Mouse (Mus musculus) MEL (cell line): Measurements from ENCODE around the gene Tmem179b. TPM values are rescaled to one million over a fixed set of nuclear protein-coding genes. Genes with fewer than 3 reads are reported as not detected.

Experiments
- DNase-seq: peaks from one replicate; pipeline ENCODE4 v3.0.0; 2011; ENCODE audit warnings: low read depth, low spot score
- H3K27ac ChIP-seq: 2 replicates; pipeline ENCODE4 v1.5.1; 2012; ENCODE audit warnings: low read depth, mild to moderate bottlenecking, control low read depth, low read length, moderate library complexity; ENCODE audit not compliant: control insufficient read depth
- H3K27me3 ChIP-seq, 2 experiments: fragments of 150-350 bp in 1 of 2; sonication (generic) in 1 of 2; 2 replicates each; pipeline ENCODE4 v1.6.1; 2012; ENCODE audit warnings: low read length in 2 of 2, mild to moderate bottlenecking in 2 of 2, improper control_type of control experiment in 1 of 2, moderate library complexity in 1 of 2; ENCODE audit not compliant: insufficient read depth in 2 of 2, control insufficient read depth in 1 of 2
- H3K36me3 ChIP-seq, 2 experiments: 2 replicates each; pipeline ENCODE4 v1.6.1; 2012 to 2014; ENCODE audit warnings: low read length in 2 of 2, improper control_type of control experiment in 1 of 2, inconsistent platforms in 1 of 2, mild to moderate bottlenecking in 1 of 2; ENCODE audit not compliant: insufficient read depth in 2 of 2, control insufficient read depth in 1 of 2
- H3K4me1 ChIP-seq, 2 experiments: fragments of 150-350 bp in 1 of 2; sonication (generic) in 1 of 2; 2 replicates each; pipeline ENCODE4 v1.6.1; 2012; ENCODE audit warnings: low read length in 2 of 2, improper control_type of control experiment in 1 of 2, mild to moderate bottlenecking in 1 of 2; ENCODE audit not compliant: insufficient read depth in 2 of 2, control insufficient read depth in 1 of 2
- H3K4me3 ChIP-seq, 2 experiments: fragments of 150-350 bp in 1 of 2; sonication (generic) in 1 of 2; 2 replicates each; pipeline ENCODE4 v1.5.1; 2012; ENCODE audit warnings: low read depth in 2 of 2, low read length in 2 of 2, mild to moderate bottlenecking in 2 of 2, moderate library complexity in 2 of 2, control low read depth in 1 of 2, improper control_type of control experiment in 1 of 2; ENCODE audit not compliant: control insufficient read depth in 1 of 2, insufficient read depth in 1 of 2
- H3K79me2 ChIP-seq: 2 replicates; pipeline ENCODE4 v1.6.1; 2012; ENCODE audit warnings: mild to moderate bottlenecking, low read length, moderate library complexity; ENCODE audit not compliant: control insufficient read depth, poor library complexity, insufficient read depth
- H3K9ac ChIP-seq: 2 replicates; pipeline ENCODE4 v1.6.1; 2012; ENCODE audit warnings: low read depth, mild to moderate bottlenecking, control low read depth, low read length, moderate library complexity; ENCODE audit not compliant: control insufficient read depth, poor library complexity, severe bottlenecking
- H3K9me3 ChIP-seq: fragments of 150-350 bp; sonication (generic); replicated peaks from 2 replicates; pipeline ENCODE4 v1.6.1; 2012; ENCODE audit warnings: mild to moderate bottlenecking, low read length, improper control_type of control experiment, moderate library complexity; ENCODE audit not compliant: insufficient read depth
- BHLHE40 ChIP-seq: IDR thresholded peaks from 2 replicates; pipeline ENCODE4 v1.6.1; 2012; ENCODE audit warnings: low read depth, mild to moderate bottlenecking, inconsistent platforms, low read length, improper control_type of control experiment, borderline replicate concordance
- CTCF ChIP-seq, 3 experiments: IDR thresholded peaks in 2 of 3; conservative IDR thresholded peaks in 1 of 3; 2 replicates each; pipeline ENCODE4 v1.5.1; 2011 to 2012; ENCODE audit warnings: low read length in 3 of 3, low read depth in 2 of 3, mild to moderate bottlenecking in 2 of 3, improper control_type of control experiment in 1 of 3, inconsistent platforms in 1 of 3, mixed read lengths in 1 of 3, moderate library complexity in 1 of 3; ENCODE audit not compliant: control insufficient read depth in 1 of 3, insufficient read depth in 1 of 3, poor library complexity in 1 of 3, severe bottlenecking in 1 of 3
- E2F4 ChIP-seq: IDR thresholded peaks from 2 replicates; pipeline ENCODE4 v1.6.1; 2011; ENCODE audit warnings: low read depth, low read length, improper control_type of control experiment, borderline replicate concordance
- ELF1 ChIP-seq: IDR thresholded peaks from 2 replicates; pipeline ENCODE4 v1.6.1; 2014; ENCODE audit warnings: low read depth, mild to moderate bottlenecking, inconsistent platforms, low read length, improper control_type of control experiment, moderate library complexity
- EP300 ChIP-seq, 2 experiments: IDR thresholded peaks; 2 replicates each; pipeline ENCODE4 v1.6.1; 2011; ENCODE audit warnings: improper control_type of control experiment in 2 of 2, low read length in 2 of 2, low read depth in 1 of 2, mild to moderate bottlenecking in 1 of 2
- KAT2A ChIP-seq: conservative IDR thresholded peaks from 2 replicates; pipeline ENCODE4 v1.6.1; 2012; ENCODE audit warnings: low read depth, low read length, improper control_type of control experiment, inconsistent platforms
- MAFK ChIP-seq: IDR thresholded peaks from 2 replicates; pipeline ENCODE4 v1.6.1; 2011; ENCODE audit warnings: low read depth, mild to moderate bottlenecking, low read length, improper control_type of control experiment, borderline replicate concordance
- MYB ChIP-seq: IDR thresholded peaks from 2 replicates; pipeline ENCODE4 v1.6.1; 2011; ENCODE audit warnings: mild to moderate bottlenecking, low read depth, low read length, improper control_type of control experiment
- NELFE ChIP-seq: IDR thresholded peaks from 2 replicates; pipeline ENCODE4 v1.6.1; 2011; ENCODE audit warnings: low read depth, low read length, improper control_type of control experiment
- NRF1 ChIP-seq: IDR thresholded peaks from 2 replicates; pipeline ENCODE4 v1.6.1; 2014; ENCODE audit warnings: low read depth, mild to moderate bottlenecking, inconsistent platforms, low read length, improper control_type of control experiment, moderate library complexity; ENCODE audit not compliant: poor library complexity, insufficient read depth, severe bottlenecking
- POLR2A ChIP-seq, 2 experiments: IDR thresholded peaks; 2 replicates each; pipeline ENCODE4 v1.6.1; 2011 to 2012; ENCODE audit warnings: low read length in 2 of 2, mild to moderate bottlenecking in 2 of 2, control low read depth in 1 of 2, improper control_type of control experiment in 1 of 2, low read depth in 1 of 2, moderate library complexity in 1 of 2; ENCODE audit not compliant: control insufficient read depth in 1 of 2, insufficient read depth in 1 of 2, poor library complexity in 1 of 2
- POLR2AphosphoS2 ChIP-seq: IDR thresholded peaks from 2 replicates; pipeline ENCODE4 v1.6.1; 2011; ENCODE audit warnings: low read length, improper control_type of control experiment
- POLR2AphosphoS5 ChIP-seq: IDR thresholded peaks from 2 replicates; pipeline ENCODE4 v1.6.1; 2012; ENCODE audit warnings: low read depth, borderline replicate concordance, mild to moderate bottlenecking, inconsistent platforms, low read length, moderate library complexity, mixed read lengths
- RCOR1 ChIP-seq: IDR thresholded peaks from 2 replicates; pipeline ENCODE4 v1.6.1; 2012; ENCODE audit warnings: low read depth, mild to moderate bottlenecking, inconsistent platforms, low read length, improper control_type of control experiment
- SIN3A ChIP-seq: IDR thresholded peaks from 2 replicates; pipeline ENCODE4 v1.6.1; 2012; ENCODE audit warnings: low read length, improper control_type of control experiment, inconsistent platforms
- SMC3 ChIP-seq: IDR thresholded peaks from 2 replicates; pipeline ENCODE4 v1.6.1; 2011; ENCODE audit warnings: low read depth, low read length, improper control_type of control experiment
- TCF12 ChIP-seq: IDR thresholded peaks from 2 replicates; pipeline ENCODE4 v1.6.1; 2014; ENCODE audit warnings: low read depth, mild to moderate bottlenecking, inconsistent platforms, low read length, improper control_type of control experiment, moderate library complexity
- UBTF ChIP-seq: IDR thresholded peaks from 2 replicates; pipeline ENCODE4 v1.6.1; 2012; ENCODE audit warnings: low read depth, mild to moderate bottlenecking, inconsistent platforms, low read length, improper control_type of control experiment, moderate library complexity, borderline replicate concordance; ENCODE audit not compliant: insufficient read depth
- ZC3H11A ChIP-seq: IDR thresholded peaks from 2 replicates; pipeline ENCODE4 v1.6.1; 2012; ENCODE audit warnings: low read depth, mild to moderate bottlenecking, inconsistent platforms, low read length, improper control_type of control experiment
- ZKSCAN1 ChIP-seq: IDR thresholded peaks from 2 replicates; pipeline ENCODE4 v1.6.1; 2012; ENCODE audit warnings: low read depth, mild to moderate bottlenecking, inconsistent platforms, low read length, improper control_type of control experiment, moderate library complexity
- ZNF384 ChIP-seq: IDR thresholded peaks from 2 replicates; pipeline ENCODE4 v1.6.1; 2012; ENCODE audit warnings: low read depth, mild to moderate bottlenecking, inconsistent platforms, low read length, improper control_type of control experiment
- polyA plus RNA-seq, 2 experiments: library from polyadenylated mRNA; stranded (reverse) in 1 of 2; unstranded in 1 of 2; fragments of >175 nt in 1 of 2; fragments of >200 nt in 1 of 2; gene quantifications; 2 replicates each; pipeline versions ENCODE4 v1.2.1 to v1.2.4; 2012; ENCODE audit warnings: low replicate concordance in 2 of 2, low read depth in 1 of 2; ENCODE audit not compliant: insufficient read length in 2 of 2, insufficient read depth in 1 of 2, missing spikeins in 1 of 2
- total RNA-seq: library from RNA; depleted of rRNA; stranded (reverse); fragments of 300-350 nt; gene quantifications from 2 replicates; pipeline ENCODE4 v1.2.3, GENCODE M21; 2012

The Tmem179b gene
- total and polyA plus RNA-seq, 3 experiments = 60.0 to 101 TPM; not detected in 1

- Histone ChIP-seq H3K9ac (peak overlapping the region; percentile 42), H3K4me3 (peak overlapping the region in 1 of 2 experiments; percentile 22; a peak in 2 of 4 replicates), H3K27me3 (no peaks in the 10 kb centered on the region), H3K27ac (peak overlapping the region; percentile 38), H3K36me3 (peaks cover 9 to 22% of the 10 kb centered on the region in 2 experiments), H3K9me3 (no peaks in the 10 kb centered on the region), H3K79me2 (peaks cover 36% of the 10 kb centered on the region), H3K4me1 (0 out of 4 replicates have a peak, but pooled peaks cover 0 to 2% of the 10 kb centered on the region in 2 experiments)
- TF ChIP-seq NELFE = no peak
- no peak for TF ChIP-seq BHLHE40
- peak; percentile 42 for TF ChIP-seq POLR2AphosphoS2
- no peak for TF ChIP-seq CTCF (IDR thresholded peaks at IDR 0.05 in 2 of 3, conservative IDR thresholded peaks at IDR 0.05 in 1 of 3; ENCODE audit: control insufficient read depth in 1 of 3, insufficient read depth in 1 of 3, low read depth in 2 of 3, low read length in 3 of 3, poor library complexity in 1 of 3, severe bottlenecking in 1 of 3)
- TF ChIP-seq POLR2AphosphoS5 = no peak
- TF ChIP-seq ZNF384 = no peak
- TF ChIP-seq ZKSCAN1 = no peak
- no peak for TF ChIP-seq NRF1
- no peak for TF ChIP-seq KAT2A
- no peak for TF ChIP-seq MYB
- no peak for TF ChIP-seq SMC3
- no peak for TF ChIP-seq E2F4
- no peak for TF ChIP-seq TCF12
- TF ChIP-seq SIN3A = 0 out of 2 replicates have a peak, but pooled peaks have one; percentile 16
- TF ChIP-seq MAFK = no peak
- no peak for TF ChIP-seq UBTF
- no peak for TF ChIP-seq ELF1
- TF ChIP-seq ZC3H11A = no peak
- peak in 1 of 2 experiments; percentile 38; a peak in 1 of 4 replicates for TF ChIP-seq POLR2A (IDR thresholded peaks at IDR 0.05; ENCODE audit: control insufficient read depth in 1 of 2, insufficient read depth in 1 of 2, low read depth in 1 of 2, low read length in 2 of 2, poor library complexity in 1 of 2)
- TF ChIP-seq EP300 (IDR thresholded peaks at IDR 0.05; ENCODE audit: low read depth in 1 of 2, low read length in 2 of 2) = no peak
- no peak for TF ChIP-seq RCOR1
- DNase-seq = no peak
Observed at GRCm38 (mm10) chr19:8726609-8727390, 47.5 kb downstream of the Tmem179b start.
